Mouse (Mus musculus): ENCODE data around the gene Mamstr.

The Mamstr gene

DNA sequence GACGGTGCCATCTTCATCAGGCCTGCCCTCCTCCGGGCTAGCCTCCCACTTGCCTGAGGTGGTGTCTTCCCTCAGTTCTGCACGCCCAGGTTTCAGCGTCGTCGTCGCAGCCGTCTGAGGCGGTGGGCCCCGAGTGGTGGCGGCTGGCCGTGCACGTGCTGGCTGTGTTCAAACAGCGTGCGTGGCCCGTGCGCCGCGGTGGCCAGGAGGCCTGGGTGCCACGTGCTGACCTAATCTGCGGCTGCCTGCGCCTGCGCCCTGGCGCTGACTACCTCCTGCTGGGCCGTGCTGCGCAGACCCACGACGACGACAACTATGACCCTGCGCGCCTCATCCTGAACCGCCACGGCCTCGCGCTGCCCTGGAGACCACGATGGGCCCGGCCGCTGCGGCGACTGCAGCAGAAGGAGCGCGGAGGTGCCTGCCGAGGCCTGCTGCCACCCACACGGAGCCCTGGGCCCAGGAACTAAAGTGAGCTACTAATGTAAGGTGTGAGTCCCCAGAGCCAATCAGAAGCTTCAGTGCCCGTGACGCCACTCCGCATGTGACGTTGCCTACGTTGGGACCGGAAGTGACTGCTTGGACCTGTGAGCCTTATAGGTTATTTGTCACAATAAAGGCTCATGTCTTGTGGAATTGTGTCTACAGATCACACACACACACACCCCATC lies 54.3 kb downstream of the Mamstr start, which contains the start of gene Sec1:
TSS of gene Sec1 (minus strand) at position 482 of the 671 bp plus-strand sequence.
- no peak for DNase-seq

GRCm38 (mm10) chr7:45695098-45695497 lies 55.3 kb downstream of the Mamstr start:
- no peak for DNase-seq
